Mouse (Mus musculus) urinary bladder, postnatal 14 days (tissue): ENCODE measurements around the gene Noxred1.
"Not testable (repeated sequence)": the region's sequence is repeated elsewhere in the genome, so short reads cannot be mapped to it uniquely, and the experiment has no call there.

Experiments used
- DNase-seq: peaks from one replicate; pipeline ENCODE4 v3.0.0; 2021; ENCODE audit warnings: low spot score

Noxred1 gene

DNA sequence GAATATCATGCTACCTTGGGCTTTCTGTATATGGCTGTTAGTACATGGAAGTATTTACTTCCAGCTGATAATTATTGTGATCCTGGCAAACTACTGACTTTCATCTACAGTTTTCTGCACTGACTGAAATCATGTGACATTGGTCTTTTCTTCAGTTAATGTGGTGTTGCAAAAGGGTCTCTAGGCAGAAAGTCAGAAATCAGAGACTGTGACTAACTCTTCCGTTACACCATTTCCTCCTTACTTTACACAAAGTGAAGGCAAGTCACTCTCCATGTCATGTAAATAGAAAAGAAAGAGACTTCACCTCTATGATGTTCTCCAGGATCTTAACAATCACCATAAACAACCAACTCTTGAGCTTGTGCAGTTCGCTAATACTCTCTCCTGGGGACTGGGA, 8.9 kb downstream of the Noxred1 start:
- no peak for DNase-seq

DNA sequence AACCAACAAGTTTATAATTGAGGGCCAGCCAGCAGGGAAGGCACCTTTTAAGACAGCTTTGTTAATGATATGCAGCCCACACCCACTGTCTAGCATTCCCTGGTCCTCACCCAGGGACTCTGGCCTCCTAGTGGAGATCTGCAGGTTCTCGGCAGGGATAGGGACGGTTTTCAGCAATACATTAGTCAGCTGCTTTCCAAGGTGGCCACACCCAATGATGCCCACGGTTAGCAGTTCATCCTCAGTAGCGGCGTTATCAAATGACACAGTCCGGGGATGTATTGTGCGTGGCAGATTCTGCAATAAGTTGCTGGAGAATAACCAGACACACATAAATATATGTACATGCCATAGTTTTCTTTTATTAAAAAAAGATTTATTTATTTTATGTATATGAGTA, 11.7 kb downstream of the Noxred1 start:
- DNase-seq = no peak

DNA sequence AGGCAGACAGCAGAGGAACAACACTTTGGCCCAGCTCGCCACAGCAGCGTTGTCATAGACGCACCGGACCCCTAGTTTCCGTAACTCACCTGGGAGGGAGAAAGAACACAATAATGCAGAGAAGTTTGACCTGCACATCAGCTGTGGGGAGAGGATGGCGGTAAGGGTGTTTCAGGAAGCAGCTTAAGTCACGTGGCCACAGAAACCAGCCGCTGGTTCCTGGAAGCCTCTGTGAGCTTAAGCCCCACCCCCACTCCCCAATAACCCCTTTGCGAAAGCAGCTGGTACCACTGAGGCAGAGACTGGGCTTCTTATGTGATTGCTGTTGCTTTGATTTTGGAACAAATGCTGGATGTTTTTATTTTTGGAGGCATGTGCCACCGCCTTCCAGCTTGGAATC, 13.6 kb downstream of the Noxred1 start:
- no peak for DNase-seq

DNA sequence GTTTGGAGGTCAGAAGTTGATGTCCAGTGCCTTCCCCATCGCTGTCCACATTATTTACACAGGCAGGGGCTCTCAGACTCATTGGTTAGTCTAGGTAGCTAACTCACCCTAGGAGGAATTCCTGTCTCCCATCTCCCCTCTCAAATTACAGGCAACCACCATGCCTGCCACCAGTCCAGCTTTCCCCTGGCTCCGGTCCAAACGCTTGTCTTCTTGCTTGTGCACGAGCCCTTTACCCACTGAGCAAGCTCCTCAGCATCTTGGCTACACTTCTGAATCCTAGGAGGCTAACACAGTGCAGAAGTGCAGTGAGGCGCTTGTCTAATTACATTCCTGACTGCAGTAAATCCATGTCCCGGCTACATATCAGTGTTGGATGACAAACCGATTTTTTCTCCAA, 19.2 kb downstream of the Noxred1 start:
- no peak for DNase-seq

DNA sequence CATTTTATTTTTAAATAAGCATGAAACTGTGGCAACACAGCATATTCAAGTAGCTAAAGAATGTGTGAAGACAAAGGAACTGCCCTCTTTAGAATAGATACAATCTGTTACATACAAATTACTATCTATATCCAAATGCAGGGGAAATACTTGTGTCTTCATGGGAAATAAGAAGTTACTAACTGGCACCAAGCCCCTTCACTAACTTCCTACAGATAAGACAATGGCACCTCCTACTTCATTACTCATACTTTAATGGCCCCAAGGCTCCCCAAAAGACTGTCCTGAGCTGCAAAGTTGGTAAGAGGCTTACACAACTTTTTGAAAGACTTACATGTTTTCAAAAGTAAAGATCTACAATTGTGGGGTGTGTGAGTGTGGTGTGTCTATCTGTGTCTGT, 20.9 kb downstream of the Noxred1 start:
- DNase-seq = no peak

DNA sequence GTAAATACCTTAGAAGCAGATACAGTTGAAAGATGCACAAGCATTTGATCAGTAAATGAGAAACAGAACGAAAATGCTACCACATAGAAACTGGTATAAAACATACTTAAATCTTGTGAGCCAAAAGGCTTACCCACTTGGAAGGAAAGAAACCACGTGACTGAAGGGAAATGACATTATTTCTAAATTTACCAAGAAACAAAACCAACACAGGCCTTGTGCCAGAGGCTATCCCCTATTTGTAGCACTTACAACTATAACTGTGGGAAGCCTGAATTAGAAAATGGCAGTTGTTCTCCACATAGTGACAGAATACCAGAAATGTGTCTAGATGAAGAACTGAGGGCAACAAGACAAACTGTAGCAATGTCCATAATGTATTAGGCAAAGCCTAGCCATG, 22.5 kb downstream of the Noxred1 start:
- DNase-seq = no peak

DNA sequence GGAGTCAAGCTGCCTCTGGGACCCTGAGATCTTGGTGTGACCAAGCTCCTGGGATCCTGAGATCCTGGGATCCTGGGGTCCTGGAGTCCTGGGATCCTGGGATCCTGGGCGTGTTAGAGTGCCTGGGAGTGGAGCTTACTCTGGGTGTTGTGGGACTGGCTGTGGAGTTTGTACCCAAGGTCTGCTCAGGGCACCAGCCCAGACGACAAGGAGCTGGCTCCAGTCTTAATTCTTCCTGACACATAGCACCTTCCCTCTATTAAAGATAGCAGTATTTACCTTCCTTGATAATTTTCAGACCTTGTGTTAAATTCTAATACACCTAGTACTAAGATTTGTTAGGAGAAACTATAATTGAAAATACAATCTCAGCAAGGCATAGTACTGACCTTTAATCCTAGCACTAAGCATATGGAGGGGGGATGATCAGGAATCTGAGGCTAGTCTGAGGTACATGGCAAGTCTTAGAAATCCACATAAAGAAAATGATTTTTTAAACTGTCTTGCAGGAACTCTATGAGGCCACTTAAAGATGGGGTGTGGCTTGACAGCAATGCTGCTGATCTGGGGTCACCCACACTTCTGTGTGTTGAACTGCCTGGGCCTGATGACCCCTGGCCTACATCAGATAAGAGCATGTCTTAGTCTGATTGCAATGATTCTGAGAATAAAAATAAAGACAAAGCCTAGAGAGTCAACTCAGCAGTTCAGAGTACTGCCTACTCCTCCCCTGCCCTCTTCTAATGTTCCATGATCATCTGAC, 25.5 kb downstream of the Noxred1 start:
- DNase-seq = no peak

DNA sequence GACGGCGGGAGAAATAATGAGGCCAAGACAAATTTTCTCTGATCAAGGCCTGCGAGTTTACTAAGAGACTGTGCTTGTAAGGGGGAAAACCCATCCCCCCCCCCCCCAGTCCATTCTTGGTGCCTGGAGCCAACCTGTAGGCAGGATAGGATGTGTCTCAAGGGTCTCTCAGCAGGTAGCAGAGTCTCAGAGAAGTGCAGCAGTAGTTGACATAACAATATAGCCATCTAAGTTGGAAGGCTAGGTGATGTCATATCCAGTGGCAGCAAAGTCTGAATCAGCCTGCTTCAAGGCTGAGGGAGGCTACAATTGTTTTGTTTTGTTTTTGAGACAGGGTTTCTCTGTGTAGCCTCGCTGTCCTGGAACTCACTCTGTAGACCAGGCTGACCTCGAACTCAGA, 32.7 kb downstream of the Noxred1 start:
- not testable (repeated sequence) for DNase-seq

DNA sequence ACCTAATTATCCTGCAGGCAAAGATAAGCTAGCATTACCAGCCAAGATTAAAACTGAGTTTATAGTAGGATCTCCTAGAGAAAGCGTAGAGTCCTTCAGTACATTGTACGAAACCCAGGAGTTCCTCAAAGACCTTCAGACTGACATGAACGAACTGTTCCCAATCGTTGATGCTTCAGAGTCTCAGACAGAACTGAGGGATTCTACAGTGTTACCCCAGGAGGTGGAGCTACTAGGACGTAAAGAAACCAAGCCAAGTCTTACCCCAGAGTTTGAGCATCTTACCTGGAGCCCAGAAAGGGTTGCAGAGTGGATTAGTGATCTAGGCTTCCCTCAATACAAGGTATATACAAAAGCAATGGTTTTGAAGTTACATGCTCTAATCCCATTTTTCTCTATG, 36.8 kb downstream of the Noxred1 start:
- no peak for DNase-seq

DNA sequence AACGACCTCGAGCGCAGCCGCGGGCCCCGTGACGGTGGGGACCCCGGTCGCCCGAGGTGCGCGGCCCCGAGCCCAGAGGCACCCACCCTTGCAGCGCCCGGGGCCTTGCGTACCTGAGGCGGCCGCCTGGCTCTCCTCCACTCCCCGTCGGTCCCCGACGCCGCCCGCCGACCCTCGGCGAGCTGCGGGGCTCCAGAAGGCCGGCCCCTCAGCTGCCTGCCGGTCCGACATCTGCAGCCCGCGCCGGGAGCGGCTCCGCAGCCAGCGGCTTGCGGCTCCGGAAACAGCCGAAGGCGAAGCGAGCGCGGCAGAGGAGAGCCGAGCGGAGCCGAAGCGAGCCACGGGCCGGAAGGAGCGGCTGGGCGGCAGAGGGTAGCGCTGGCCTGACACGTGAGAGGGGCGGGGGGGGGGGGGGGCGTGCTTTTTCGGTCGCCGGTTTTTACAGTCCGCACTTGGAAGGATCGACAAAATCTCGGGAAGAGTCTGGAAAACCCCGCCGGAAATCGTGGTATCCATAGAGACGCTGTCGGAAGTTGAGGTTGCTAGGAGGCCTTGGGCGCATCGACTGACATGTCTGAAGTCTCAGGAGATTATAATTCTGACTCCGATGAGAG, 38.5 kb downstream of the Noxred1 start, which contains the start of gene Tmed8:
Gene Tmed8, minus strand, starts transcription at position 482 of the 614 bp plus-strand sequence.
- peak; percentile 74 for DNase-seq

DNA sequence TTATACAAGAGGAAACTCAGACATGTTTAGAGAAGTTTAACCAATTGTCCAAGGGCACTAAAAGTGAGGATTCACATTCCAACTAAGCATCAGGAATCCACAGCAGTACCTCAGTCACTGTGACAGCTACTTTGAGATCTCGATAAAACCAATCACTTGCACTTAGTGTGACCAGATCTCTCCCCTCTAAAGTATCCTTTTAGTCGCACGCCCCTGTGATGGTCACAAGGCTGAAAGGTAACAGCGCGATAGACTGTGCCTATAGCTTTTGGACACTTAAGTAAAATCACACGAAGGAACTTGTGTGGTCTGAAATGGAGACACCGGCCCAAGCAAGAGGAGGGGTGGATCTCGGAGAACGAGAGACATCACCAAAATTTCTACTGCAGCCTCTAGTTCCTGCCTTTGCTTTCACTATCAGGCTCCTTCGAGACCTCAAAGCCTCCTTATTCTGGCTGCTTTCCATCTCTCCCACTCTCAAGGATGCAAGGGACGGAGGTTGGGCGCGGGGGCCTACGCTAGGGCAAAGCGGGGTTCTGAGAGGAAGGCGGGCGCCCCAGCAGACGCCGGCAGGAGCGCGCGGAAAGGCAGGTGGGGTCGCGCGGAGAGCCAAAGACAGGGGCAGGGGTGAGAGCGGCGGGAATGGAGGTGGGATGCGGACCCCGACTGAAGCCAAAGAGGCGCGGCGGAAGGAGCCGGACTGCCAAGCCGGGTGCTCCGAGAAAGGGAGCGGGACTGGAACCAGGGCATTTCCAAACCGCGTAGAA, 39.1 kb downstream of the Noxred1 start, which contains the start of gene Samd15:
Gene Samd15, plus strand, starts transcription at position 518 of the 767 bp plus-strand sequence.
- peak; percentile 15 for DNase-seq

DNA sequence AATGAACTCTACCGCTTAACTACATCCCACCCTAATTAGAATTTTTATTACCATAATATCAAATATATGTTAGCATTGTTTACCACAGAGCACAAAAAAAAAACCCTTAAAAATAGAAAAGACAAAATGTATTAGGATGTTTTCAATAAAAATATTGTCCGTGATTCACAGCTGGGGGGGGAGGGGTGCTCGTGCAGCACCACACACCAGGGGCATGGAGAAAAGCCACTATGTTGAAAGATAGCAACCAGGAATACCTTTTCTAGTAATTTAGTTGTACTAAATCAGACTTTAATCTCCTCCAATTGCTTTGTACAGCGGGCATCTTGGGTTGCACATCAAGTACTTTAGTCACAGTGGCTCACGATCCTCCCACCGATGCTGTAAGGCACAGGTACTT, 39.7 kb downstream of the Noxred1 start:
- DNase-seq = no peak

DNA sequence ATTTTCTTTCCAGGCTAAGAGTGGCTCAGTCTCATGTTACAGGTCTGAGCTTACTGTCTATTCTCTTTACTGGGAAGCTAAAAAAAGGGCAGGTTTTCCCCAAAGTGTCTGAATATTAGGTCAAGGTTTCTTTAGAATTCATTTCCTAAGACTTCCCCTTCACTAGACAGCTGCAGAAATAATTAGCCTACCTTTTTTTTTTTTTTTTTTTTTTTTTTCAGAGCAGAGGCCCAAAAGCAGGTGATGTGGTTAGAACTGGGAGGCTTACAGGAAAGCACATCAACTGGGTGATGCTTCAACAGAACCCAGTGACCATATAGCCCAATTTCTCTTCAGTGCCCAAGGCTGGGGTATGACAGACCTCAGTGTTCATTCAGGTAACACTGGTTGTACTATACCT, 42.2 kb downstream of the Noxred1 start:
- no peak for DNase-seq

DNA sequence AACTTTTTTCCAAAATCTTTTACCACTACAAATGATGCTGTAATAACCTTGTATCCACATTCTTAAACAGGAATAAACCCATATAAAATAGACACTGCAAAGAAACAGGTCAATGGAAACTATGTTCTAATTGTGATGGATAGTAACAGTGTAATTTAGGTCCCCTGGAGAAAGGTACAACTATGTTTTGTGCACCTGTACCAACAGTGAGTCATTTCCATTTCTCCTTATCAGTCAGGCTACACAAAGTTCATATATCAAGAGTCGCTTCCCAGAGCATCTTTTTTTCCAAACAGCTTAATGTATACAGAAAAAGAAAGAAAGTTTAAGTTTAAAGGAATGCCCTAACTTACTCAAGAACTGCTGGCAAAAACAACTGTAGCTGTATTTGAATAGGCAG, 43.5 kb downstream of the Noxred1 start:
- no peak for DNase-seq

DNA sequence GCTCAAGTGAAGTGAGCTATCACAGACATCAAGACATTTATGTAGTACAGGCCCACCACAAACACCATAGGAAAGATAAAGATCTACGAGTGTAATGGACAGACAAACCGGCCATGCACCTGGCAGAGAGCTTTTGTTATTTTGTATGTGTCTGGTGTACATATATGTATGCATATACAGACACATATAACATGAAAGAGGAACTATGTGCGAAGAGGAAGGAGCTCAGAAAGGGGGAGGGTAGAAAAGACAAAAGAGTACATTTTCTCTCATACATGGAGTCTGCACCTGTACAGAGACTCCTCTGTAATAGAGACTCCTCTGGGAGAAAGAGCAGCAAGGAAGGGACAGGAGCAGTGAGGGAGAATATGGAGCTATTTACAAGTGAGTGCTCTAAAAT, 45.5 kb downstream of the Noxred1 start:
- no peak for DNase-seq

DNA sequence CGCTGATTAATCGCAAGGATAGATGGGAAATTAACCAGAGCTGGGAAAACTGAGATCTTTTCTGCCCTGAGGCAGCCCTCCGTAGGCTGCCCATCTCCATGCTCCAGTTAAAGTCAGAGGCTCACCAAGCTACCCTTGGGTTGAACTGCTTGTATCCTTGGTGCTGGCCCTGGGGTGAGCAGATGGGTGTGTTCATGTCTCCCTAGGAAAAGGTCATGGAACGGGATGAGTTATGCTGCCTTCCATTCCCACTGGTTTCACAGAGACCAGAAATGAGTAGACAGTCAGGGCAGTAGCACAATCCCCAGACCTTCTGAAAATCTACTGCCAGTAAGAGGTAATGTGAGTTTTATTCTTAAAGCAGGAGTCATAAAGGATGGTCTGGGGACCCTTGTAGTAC, 60.9 kb downstream of the Noxred1 start:
- DNase-seq = no peak

DNA sequence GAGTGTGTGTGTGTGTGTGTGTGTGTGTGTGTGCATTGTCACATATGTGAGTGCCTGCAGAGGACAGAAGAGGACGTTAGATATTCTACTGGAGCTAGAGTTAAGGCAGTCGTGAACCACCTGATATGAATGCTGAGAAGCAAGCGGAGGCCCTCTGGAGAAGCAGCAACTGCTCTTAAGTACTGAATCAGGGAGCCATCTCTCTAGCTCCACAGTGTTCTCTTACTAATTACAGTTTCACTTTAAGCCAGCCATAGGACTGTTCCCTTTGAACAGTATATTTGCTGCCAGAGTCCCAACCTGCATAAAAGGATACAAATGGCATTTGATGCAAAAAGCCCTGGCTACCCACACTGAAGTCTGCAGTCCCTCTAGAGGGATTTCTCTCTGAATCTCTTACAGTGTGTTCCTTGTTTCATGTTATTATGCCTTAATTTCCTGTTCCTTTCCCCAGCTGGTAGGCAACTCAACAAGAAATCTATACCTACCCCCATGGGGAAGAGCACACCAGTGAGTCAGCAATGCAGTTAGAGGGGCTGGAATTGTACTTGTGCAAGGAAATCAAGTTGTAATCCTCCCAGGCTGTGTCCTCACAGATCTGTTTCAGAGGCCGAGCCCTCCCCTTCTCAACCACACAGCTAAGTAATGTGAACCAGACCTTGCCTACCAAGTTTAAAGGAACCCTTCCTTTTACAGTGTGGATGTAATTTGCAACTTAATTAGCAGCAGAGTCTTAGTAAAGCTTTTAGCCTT, 63.2 kb downstream of the Noxred1 start:
- DNase-seq = no peak
